Mouse (Mus musculus) cerebellum, postnatal 25 days (tissue): ENCODE measurements around the gene Acvr1.
A peak's percentile ranks its signal among the peaks of the same experiment; 100 is the strongest.

Experiments used
- DNase-seq, 2 experiments: peaks; one replicate each; pipeline ENCODE4 v3.0.0; 2021; ENCODE audit warnings: mixed read lengths in 2 of 2

Acvr1 gene

GRCm38 (mm10) chr2:58516000-58516399, 51.0 kb downstream of the Acvr1 start:
- peak in 1 of 2 experiments; percentile 24 for DNase-seq

DNA sequence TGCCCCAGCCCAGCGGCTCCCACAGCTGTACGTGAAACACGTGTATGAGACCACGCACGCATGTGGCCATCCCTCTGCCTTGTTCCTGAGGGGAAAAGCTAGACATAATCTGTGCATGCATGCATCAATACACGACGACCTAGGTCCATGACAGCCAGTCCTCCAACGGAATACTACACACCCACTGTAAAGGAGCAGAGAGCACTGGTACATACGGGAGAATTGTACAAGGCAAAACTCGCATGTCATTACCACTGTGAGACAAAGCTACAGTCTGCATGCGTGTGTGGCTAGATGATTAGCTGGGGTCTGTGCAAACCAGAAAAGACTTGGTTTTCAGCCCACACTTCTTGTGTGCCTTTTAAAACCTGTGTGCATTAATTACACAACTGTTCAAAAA, 52.5 kb downstream of the Acvr1 start:
- no peak for DNase-seq

DNA sequence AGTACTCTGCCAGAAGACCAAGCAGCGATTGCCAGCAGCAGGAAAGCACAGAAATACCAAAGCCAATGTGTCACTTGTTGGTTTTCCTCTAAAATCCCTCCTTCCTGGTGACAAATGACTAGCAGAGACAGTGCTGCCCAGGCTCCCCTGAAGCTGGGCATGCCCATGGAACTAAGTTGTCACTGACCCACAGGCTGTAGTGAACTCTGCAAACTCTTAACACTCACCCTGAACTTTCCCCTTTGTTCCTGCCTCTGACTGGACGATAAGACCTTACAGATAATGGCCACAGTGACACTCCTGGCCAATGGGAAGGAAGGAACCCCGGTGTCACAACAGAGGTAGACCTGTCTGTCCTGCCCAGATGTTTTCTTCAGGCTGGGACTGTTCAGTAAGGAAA, 53.7 kb downstream of the Acvr1 start:
- no peak for DNase-seq

DNA sequence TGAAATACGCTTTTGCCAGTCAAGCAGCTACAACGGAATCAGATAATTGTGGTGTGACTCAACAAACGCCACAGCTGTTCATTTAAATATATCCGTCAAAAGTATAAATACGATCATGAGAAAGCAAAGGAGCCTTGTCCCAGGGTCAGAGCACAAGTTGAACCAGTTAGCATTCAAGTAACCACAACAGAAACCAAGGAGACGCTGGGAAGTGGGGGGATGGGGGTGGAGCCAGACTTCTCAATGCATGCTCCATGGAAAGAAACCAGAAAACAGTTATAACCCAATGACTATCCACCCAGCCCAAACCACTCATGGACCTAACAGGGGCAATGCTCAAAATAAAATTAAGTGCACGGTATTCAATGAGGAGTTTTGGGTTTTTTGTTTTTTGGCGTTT, 56.8 kb downstream of the Acvr1 start:
- DNase-seq = no peak

DNA sequence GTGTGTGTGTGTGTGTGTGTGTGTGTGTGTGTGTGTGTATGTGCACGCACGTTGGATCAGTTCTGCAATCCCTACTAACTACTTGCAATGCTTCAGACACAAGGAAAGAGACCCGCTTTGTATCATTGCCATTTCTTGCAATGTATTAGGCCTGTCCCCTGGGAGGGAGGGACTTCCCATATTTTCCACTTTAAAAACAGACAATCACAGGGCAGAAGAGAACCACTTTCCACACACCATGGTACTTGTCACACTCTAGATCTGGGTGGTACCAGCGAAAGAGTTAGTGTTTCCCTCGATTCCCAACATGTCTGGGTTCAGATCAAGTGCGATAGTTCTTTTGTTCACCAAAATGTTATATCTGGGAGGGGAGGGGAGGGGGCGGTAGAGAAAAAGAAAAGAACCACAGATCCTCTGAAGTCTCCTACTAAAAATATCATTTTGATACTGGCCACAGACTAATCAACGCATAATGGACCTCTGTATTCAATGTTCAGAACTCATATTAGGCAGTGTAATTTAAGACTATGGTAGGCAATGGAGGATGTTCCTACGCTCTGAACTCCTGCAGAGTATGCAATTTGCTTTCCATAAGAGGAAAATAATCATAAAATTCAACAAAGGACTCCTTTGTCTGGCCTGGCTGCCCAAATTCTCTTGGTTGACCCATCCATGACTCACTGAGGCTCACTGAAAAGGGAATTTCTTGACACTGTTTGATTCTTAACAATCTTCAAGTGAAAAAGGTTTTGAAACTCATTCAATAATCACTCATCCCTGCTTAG, 61.5 kb downstream of the Acvr1 start:
- no peak for DNase-seq

GRCm38 (mm10) chr2:58496647-58497410, 70.1 kb downstream of the Acvr1 start:
- no peak for DNase-seq

DNA sequence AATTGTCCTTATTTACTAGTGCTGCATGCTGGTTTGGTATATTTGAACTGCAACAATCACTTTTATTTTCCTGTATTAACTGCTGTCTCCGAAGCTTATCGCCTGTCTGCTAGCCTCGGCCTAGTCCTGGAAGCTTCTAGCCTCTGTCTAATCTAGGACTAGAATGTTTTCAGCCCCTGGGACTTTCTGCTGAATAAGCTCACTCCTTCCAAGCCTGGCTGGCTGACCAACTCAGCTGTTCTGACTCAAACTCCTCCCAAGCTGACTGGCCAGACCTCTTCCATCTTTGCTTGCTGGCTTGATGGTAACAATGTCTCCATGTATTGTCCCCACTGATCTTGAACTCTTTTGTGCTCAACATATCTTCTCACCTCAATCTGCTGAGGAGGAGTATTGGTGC, 71.7 kb downstream of the Acvr1 start:
- no peak for DNase-seq

DNA sequence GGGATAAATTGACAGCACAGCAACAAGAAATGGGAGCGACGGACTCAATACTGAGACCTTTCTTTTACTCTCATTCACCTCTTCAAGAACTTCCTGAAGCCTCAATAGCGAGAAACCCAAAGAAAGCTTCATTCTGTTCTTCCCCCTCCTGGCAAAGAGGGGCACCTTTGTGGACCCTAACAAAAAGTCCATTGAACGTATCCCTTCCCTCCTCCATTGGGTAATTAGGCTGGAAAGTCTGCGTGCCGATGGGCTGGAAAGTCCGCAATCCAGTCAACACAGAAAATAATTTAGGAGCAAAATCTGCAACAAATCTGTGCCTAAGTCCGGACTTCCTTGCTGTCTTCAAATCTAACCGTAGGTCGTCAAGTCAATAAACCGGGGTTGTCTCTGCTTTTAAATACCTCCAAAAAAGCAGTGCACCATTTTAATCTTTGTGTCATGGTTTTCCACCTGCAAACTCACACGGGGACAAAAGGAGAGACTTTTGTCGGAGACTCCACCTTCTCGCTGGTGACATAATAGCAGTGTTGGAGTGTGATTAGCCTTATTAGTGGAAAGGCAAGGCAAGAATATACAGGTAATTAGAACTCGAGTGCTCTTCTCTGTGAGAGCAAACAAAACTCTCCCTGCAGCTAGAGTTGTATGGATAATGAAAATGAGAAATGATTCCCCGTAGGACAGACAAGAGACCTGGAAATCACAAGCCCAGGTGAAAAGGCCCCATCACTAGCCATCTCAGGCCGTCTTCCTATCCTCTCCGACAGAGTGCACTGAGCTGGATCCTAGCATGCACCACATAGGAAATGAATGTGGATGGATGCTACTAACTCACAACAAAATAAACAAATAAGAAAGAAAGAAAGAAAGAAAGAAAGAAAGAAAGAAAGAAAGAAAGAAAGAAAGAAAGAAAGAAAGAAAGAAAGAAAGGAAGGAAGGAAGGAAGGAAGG, 73.0 kb downstream of the Acvr1 start:
- DNase-seq = no peak

- DNase-seq = peak in 1 of 2 experiments; percentile 38
Measured at GRCm38 (mm10) chr2:58489275-58489674, 77.7 kb downstream of the Acvr1 start.

DNA sequence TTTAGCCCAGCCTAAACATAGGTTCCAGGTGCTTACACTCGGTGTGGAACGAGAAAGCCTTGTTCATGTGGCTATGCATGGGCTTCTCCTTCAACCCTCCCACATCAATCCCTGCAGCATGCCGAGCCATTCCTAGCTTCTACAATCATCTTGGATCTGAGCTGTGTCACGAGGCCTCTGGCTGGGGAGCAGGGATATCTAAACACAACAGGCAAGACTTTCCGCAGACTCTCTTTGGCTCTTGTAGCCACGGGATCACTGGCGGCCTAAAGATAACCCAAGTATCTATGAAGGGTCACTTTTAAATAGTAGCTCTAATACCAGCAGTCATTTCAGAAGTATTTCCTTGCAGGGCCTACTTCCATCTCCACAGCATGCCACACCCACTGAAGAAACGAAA, 78.6 kb downstream of the Acvr1 start:
- DNase-seq = no peak

GRCm38 (mm10) chr2:58487279-58487560, 79.7 kb downstream of the Acvr1 start:
- no peak for DNase-seq

DNA sequence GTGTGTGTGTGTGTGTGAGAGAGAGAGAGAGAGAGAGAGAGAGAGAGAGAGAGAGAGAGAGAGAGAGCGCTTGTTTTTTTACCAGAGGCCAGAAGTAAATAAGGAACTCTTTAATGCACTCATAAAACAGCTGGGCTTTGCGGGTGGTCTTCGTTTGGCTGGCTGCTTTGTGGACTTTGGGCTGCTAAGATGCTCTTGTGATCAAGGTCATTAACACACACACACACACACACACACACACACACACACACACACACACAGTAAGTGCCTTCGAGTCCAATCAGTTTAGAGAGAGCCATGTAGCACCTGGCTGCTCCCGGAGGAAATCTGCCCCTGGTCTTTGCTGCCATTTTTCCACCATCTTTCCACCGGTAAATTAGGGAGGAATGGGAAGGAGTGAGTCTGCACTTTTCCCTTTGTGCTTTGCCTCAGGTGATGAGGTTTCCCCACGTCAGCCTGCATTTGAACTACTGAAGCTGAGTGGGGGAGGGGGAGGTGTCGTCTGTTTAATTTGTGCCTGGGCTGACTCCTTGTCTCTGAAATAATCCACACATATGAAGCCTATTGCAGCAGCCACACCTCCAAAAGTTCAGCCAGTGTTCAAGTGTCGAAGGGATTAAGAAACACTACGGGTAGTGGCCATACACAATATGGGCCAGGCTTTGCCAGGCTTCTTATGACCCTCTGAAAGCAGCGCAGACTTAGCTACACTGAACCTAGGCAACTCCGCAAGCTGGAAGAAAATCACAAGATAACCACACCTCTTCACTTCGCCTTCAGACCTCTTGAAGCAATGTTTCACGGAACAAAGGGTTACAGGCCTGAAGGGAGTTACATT, 80.3 kb downstream of the Acvr1 start:
- no peak for DNase-seq

GRCm38 (mm10) chr2:58485683-58486082, 81.3 kb downstream of the Acvr1 start:
- no peak for DNase-seq

DNA sequence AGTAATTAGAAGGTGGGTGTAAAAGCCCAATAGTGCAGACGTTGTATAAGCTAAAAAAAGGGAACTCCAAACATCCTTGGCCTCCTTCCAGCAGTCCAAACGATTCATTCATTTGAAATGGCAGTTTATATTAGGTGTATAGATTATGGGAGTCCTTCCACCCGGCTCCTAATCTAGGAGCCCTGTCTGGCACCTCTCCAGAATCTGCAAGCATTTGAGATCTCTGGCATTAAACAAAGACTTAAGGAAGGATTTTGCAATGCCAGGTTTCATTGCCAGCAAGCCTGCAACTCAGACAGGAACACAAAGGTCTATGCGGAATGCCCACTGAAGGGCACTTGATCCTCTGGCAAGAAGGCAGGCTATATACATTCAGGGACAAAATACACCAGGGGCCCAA, 81.8 kb downstream of the Acvr1 start:
- DNase-seq = peak in 1 of 2 experiments; percentile 40

DNA sequence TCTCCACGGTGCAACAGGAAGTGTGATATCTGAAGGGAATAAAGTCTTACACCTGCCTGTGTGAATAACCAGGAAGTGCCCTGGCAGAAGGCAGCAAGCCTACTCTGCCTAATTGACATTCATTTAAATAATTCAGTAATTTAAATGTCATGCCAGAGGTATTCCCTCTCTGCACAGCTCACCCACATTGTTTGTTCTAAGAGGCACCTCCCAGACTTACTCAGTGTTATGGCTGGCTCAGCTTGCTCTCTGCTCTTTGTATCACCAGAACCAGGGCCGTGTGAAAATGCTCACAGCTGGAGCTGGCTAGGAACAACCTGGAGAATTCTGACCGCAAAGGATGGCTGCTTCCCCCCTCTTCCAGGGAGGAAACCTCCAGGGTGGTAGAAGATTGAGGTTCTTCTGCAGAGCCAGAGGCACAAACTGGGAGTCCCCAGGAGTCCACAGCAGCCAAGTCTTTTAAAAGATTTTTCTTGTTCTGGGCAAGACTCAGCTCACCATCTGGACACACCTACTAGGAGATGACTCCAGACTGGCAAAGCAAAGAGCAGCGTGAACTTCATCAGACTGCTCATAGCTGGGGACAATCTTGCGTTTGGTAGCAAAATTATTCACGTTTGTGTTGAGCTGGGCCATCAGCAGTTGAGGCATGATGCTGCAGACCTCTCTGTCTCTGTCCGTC, 82.5 kb downstream of the Acvr1 start:
- no peak for DNase-seq

DNA sequence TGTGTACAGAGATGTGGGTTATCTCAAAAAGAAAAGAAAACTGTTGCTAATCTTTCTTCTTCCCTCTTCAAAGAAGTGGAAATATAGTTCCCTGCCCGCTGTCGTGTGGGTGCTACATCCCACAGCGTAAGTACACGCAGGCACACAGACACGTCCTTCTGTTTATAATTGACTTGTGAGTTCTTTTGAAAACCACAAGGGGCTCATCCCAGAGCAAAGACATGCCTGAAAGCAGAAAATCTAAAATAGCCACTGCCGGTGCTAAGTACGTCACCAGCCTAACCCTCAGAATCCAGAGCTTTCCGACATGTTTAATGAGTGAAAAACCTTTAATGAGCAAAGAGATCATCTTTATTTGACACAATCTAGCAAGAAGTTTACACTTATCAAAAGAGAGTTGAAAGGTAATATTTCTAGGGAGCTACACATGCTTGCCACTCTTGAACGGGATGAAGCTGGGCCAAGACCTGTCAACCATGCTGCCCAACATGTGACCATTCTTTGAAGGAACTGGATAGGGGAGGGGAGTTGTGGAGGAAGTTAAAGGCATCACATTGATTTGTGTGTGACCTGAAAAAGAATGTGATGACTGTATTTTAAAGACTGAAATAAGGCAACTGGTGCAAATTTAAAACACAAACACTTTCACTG, 85.4 kb downstream of the Acvr1 start:
- no peak for DNase-seq

DNA sequence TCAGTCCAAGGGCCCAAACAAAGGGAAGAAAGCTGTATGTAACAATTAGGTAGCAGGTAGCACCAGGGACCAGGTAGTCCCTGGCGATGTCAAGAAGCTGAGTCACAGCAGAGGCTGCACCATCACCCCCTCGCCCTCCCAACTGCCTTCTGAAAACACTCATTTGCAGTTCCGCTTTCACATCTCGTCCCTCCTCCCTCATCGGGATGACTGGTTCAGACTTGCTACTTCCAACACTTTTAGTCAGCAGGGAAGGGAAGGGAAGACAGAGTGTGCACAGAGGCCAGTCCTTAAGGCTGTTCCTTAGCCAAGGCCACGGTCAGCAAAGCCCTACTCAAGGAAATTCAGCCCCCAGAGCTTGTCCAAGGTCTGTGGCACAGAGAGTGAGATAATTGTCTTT, 86.2 kb downstream of the Acvr1 start:
- DNase-seq = no peak

DNA sequence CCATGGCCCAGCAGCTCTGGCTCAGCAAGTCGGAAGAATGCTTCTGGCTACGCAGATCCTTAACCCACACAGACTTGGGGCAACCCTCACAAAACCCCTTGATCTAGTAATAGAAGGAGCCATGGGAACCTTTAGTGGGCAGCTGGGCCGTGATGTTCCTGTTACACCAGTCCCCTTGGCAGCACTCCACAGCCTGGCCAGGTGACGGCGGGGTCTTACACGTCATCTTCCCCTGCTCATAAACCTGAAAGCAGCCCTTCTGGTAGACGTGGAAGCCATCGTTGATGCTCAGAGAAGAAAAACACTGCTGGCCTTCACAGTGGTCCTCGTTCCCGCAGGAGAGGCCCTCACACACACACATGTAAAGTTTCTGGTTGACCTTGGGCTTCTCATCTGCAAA, 87.4 kb downstream of the Acvr1 start:
- DNase-seq = no peak

DNA sequence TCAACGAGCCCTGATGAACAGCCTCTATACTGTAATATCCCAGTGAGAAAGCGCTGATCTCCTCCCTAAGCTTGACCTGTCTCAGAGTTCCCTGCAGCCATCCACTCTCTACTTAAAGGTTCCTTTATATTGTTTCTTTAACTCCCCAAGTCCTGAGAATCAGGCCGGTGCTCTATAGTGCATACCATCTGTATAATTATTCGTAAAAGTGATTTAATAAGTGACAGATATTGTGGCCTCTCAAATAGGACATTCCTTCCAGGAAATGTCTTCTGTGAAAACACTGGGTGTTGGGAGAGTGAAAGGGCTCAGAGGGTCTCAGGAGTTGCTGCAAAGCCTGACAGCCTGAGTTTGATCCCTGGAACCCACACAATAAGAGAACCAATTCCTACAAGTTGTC, 88.8 kb downstream of the Acvr1 start:
- no peak for DNase-seq

- peak; percentile 86 to 93 for DNase-seq
Measured at GRCm38 (mm10) chr2:58476956-58477715, 89.8 kb downstream of the Acvr1 start.

- no peak for DNase-seq
Measured at GRCm38 (mm10) chr2:58475578-58475977, 91.4 kb downstream of the Acvr1 start.
